Mouse (Mus musculus): Measurements from ENCODE around the gene Mpv17l2.

The Mpv17l2 gene

GRCm38 (mm10) chr8:70750128-70750680, 10.5 kb downstream of the Mpv17l2 start:
- no peak for DNase-seq (ENCODE audit: low read depth)

- no peak for DNase-seq (ENCODE audit: low read depth)
These were observed 11.6 kb downstream of the Mpv17l2 start for GRCm38 (mm10) chr8:70749097-70749674.

GRCm38 (mm10) chr8:70748246-70749096, 12.3 kb downstream of the Mpv17l2 start:
- no peak for DNase-seq (ENCODE audit: low read depth)

- no peak for DNase-seq (ENCODE audit: low read depth)
These were observed 13.4 kb downstream of the Mpv17l2 start for GRCm38 (mm10) chr8:70747211-70747890.

- DNase-seq (ENCODE audit: low read depth), result no peak
These were observed 14.1 kb downstream of the Mpv17l2 start for GRCm38 (mm10) chr8:70746676-70747075.

- no peak for DNase-seq (ENCODE audit: low read depth)
These were observed 15.0 kb downstream of the Mpv17l2 start for GRCm38 (mm10) chr8:70745691-70746220.

GRCm38 (mm10) chr8:70744806-70745205, 15.9 kb downstream of the Mpv17l2 start:
- no peak for DNase-seq (ENCODE audit: low read depth)

GRCm38 (mm10) chr8:70743656-70744590, 16.8 kb downstream of the Mpv17l2 start:
- DNase-seq (ENCODE audit: low read depth), result no peak

- DNase-seq (ENCODE audit: low read depth), result no peak
These were observed 17.6 kb downstream of the Mpv17l2 start for GRCm38 (mm10) chr8:70742981-70743655.

GRCm38 (mm10) chr8:70742176-70742575, 18.6 kb downstream of the Mpv17l2 start:
- no peak for DNase-seq (ENCODE audit: low read depth)

- DNase-seq (ENCODE audit: low read depth), result no peak
These were observed 19.1 kb downstream of the Mpv17l2 start for GRCm38 (mm10) chr8:70741661-70742060.

GRCm38 (mm10) chr8:70738211-70738610, 22.5 kb downstream of the Mpv17l2 start:
- no peak for DNase-seq (ENCODE audit: low read depth)

GRCm38 (mm10) chr8:70737705-70738104, 23.0 kb downstream of the Mpv17l2 start:
- DNase-seq (ENCODE audit: low read depth), result no peak

GRCm38 (mm10) chr8:70730956-70731355, 29.8 kb downstream of the Mpv17l2 start:
- no peak for DNase-seq (ENCODE audit: low read depth)

GRCm38 (mm10) chr8:70729808-70730475, 30.8 kb downstream of the Mpv17l2 start:
- DNase-seq (ENCODE audit: low read depth), result no peak

- no peak for DNase-seq (ENCODE audit: low read depth)
These were observed 34.0 kb downstream of the Mpv17l2 start for GRCm38 (mm10) chr8:70726721-70727120.

- DNase-seq (ENCODE audit: low read depth), result no peak
These were observed 34.8 kb downstream of the Mpv17l2 start for GRCm38 (mm10) chr8:70725792-70726447.

GRCm38 (mm10) chr8:70724216-70724615, 36.5 kb downstream of the Mpv17l2 start:
- DNase-seq (ENCODE audit: low read depth), result no peak

GRCm38 (mm10) chr8:70723486-70724210, 37.1 kb downstream of the Mpv17l2 start, which contains the start of gene Pde4c:
Gene Pde4c (plus strand): TSS chr8:70723720.
- no peak for DNase-seq (ENCODE audit: low read depth)

All from fibroblast of lung, adult 2 months (primary cell).